Mouse (Mus musculus) bone marrow, adult 2 months (tissue): ENCODE measurements around the gene Tesk2.

Experiments used
- CTCF ChIP-seq: fragments of 200-500 bp; IDR thresholded peaks from 2 replicates; pipeline ENCODE4 v1.5.1; 2011; ENCODE audit warnings: low read length, control low read depth; ENCODE audit not compliant: control insufficient read depth, insufficient read depth
- POLR2A ChIP-seq: fragments of 200-500 bp; IDR thresholded peaks from 2 replicates; pipeline ENCODE4 v1.6.1; 2011; ENCODE audit warnings: low read depth, mild to moderate bottlenecking, control low read depth, low read length, borderline replicate concordance; ENCODE audit not compliant: control insufficient read depth

DNA sequence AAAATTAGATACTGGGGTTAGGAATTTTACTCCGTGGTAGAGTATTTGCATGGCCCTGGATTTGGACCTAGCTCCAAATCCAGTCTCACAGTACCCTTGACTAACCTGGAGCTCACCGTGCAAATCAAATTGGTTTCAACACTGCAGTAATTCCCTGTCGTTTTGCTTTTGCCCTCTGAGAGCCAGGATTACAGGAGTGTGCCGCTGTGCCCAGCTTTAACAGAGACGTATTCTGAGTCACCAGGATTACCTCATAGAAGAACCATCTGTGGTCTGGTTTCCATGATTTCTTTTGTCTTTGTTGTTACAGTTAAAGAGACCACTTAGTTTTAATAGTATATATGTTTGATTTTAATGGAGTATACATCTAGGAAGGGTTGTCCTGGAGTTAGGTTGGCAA, 41.6 kb upstream of the Tesk2 start:
- TF ChIP-seq POLR2A (no peak), CTCF (no peak)
